Mouse (Mus musculus): ENCODE data around the gene Dop1b. TPM values are rescaled to one million over a fixed set of nuclear protein-coding genes. Genes with fewer than 3 reads are reported as not detected.
"Not testable (repeated sequence)": the region's sequence is repeated elsewhere in the genome, so short reads cannot be mapped to it uniquely, and the experiment has no call there.

The Dop1b gene
- total RNA-seq, 2 experiments from 2014 or later = 90.5 to 103 TPM

GRCm38 (mm10) chr16:93746957-93747356 lies 35.3 kb downstream of the Dop1b start:
- intact Hi-C loops (cut with DNase I) = no loop called here
- no peak for DNase-seq (ENCODE audit: low spot score in 2 of 2)

- intact Hi-C loops (cut with DNase I) = no loop called here
- DNase-seq (ENCODE audit: low spot score in 2 of 2) = no peak
Measured at GRCm38 (mm10) chr16:93747421-93747820, 35.7 kb downstream of the Dop1b start.

- intact Hi-C loops (cut with DNase I) = no loop called here
- no peak for DNase-seq (ENCODE audit: low spot score in 2 of 2)
Measured at GRCm38 (mm10) chr16:93749147-93749910, 37.6 kb downstream of the Dop1b start.

GRCm38 (mm10) chr16:93750464-93750863 lies 38.8 kb downstream of the Dop1b start:
- intact Hi-C loops (cut with DNase I) = no loop called here
- no peak for DNase-seq (ENCODE audit: low spot score in 2 of 2)

GRCm38 (mm10) chr16:93751816-93752215 lies 40.1 kb downstream of the Dop1b start:
- intact Hi-C loops (cut with DNase I) = no loop called here

GRCm38 (mm10) chr16:93756622-93757021 lies 44.9 kb downstream of the Dop1b start:
- DNase-seq (ENCODE audit: low spot score in 2 of 2) = no peak

More at GRCm38 (mm10) chr16:93751816-93752215, 40.1 kb downstream of the Dop1b start:
- DNase-seq (ENCODE audit: low spot score in 2 of 2) = no peak

GRCm38 (mm10) chr16:93763378-93763777 lies 51.7 kb downstream of the Dop1b start:
- intact Hi-C loops (cut with DNase I) = loop anchor here (10.0 kb wide), 1 partner anchor 79 kb away; the partner anchor contains the start of gene Cbr3
- no peak for DNase-seq (ENCODE audit: low spot score in 2 of 2)

More at GRCm38 (mm10) chr16:93756622-93757021, 44.9 kb downstream of the Dop1b start:
- intact Hi-C loops (cut with DNase I) = no loop called here

- intact Hi-C loops (cut with DNase I) = loop anchor here (10.0 kb wide), 1 partner anchor 80 kb away; the partner anchor contains the start of gene Cbr3
- peak in 1 of 2 experiments; percentile 19 for DNase-seq (ENCODE audit: low spot score in 2 of 2)
Measured at GRCm38 (mm10) chr16:93764597-93764996, 52.9 kb downstream of the Dop1b start.

- intact Hi-C loops (cut with DNase I) = loop anchor here (10.0 kb wide), 1 partner anchor 82 kb away; the partner anchor contains the start of gene Cbr3
- DNase-seq (ENCODE audit: low spot score in 2 of 2) = peak in 1 of 2 experiments; percentile 35
Measured at GRCm38 (mm10) chr16:93766956-93767355, 55.3 kb downstream of the Dop1b start.

- DNase-seq (ENCODE audit: low spot score in 2 of 2) = no peak
- intact Hi-C loops (cut with DNase I) = loop anchor here (10.0 kb wide), 1 partner anchor 83 kb away; the partner anchor contains the start of gene Cbr3
Measured at GRCm38 (mm10) chr16:93767548-93767947, 55.8 kb downstream of the Dop1b start.

- DNase-seq (ENCODE audit: low spot score in 2 of 2) = no peak
- intact Hi-C loops (cut with DNase I) = loop anchor here (10.0 kb wide), 1 partner anchor 85 kb away; the partner anchor contains the start of gene Cbr3
Measured at GRCm38 (mm10) chr16:93769621-93770020, 57.9 kb downstream of the Dop1b start.

GRCm38 (mm10) chr16:93770271-93770926 lies 58.7 kb downstream of the Dop1b start:
- intact Hi-C loops (cut with DNase I) = no loop called here
- no peak for DNase-seq (ENCODE audit: low spot score in 2 of 2)

- intact Hi-C loops (cut with DNase I) = no loop called here
- DNase-seq (ENCODE audit: low spot score in 2 of 2) = no peak
Measured at GRCm38 (mm10) chr16:93774658-93775057, 63.0 kb downstream of the Dop1b start.

GRCm38 (mm10) chr16:93776468-93776867 lies 64.8 kb downstream of the Dop1b start:
- intact Hi-C loops (cut with DNase I) = no loop called here
- no peak for DNase-seq (ENCODE audit: low spot score in 2 of 2)

- no peak for DNase-seq (ENCODE audit: low spot score in 2 of 2)
- intact Hi-C loops (cut with DNase I) = no loop called here
Measured at GRCm38 (mm10) chr16:93777247-93777999, 65.7 kb downstream of the Dop1b start.

- not testable (repeated sequence) for DNase-seq (ENCODE audit: low spot score in 2 of 2)
Measured at GRCm38 (mm10) chr16:93778393-93778792, 66.7 kb downstream of the Dop1b start.

GRCm38 (mm10) chr16:93779554-93779953 lies 67.8 kb downstream of the Dop1b start:
- no peak for DNase-seq (ENCODE audit: low spot score in 2 of 2)
- intact Hi-C loops (cut with DNase I) = no loop called here

More at GRCm38 (mm10) chr16:93778393-93778792, 66.7 kb downstream of the Dop1b start:
- intact Hi-C loops (cut with DNase I) = not testable (repeated sequence)

- intact Hi-C loops (cut with DNase I) = loop anchor here (10.0 kb wide), 1 partner anchor 176 kb away; the partner anchor contains the start of genes Cbr1 and Setd4
- no peak for DNase-seq (ENCODE audit: low spot score in 2 of 2)
Measured at GRCm38 (mm10) chr16:93780660-93781479, 69.2 kb downstream of the Dop1b start.

GRCm38 (mm10) chr16:93784175-93784574 lies 72.5 kb downstream of the Dop1b start:
- DNase-seq (ENCODE audit: low spot score in 2 of 2) = no peak
- intact Hi-C loops (cut with DNase I) = loop anchor here (10.0 kb wide), 1 partner anchor 179 kb away; the partner anchor contains the start of genes Cbr1 and Setd4
